Mouse (Mus musculus) lung, embryonic 16.5 days (tissue): ENCODE data around the gene Kif28. TPM values are rescaled to one million over a fixed set of nuclear protein-coding genes. Genes with fewer than 3 reads are reported as not detected.

Source experiments
- polyA plus RNA-seq: library from polyadenylated mRNA; unstranded; fragments of >200 nt; fragmentation: Nextera tagmentation; extraction: Ambion mirVana; gene quantifications from 2 replicates; pipeline ENCODE4 v1.2.1, GENCODE M21; 2015

Kif28 gene
- polyA plus RNA-seq, 1 experiment from 2014 or later = not detected

Other genes starting within 250 kb of the Kif28 start
- gene Smyd3, start 227.2 kb downstream of the Kif28 start, polyA plus RNA-seq = 16.8 and 19.1 TPM in 2 replicates
- gene Tfb2m, start 199.0 kb downstream of the Kif28 start, polyA plus RNA-seq = 32.0 and 33.6 TPM in 2 replicates
- 18.0 and 18.9 TPM in 2 replicates for gene Cnst, start 198.9 kb downstream of the Kif28 start, polyA plus RNA-seq
- 74.5 and 76.7 TPM in 2 replicates for gene Sccpdh, start 77.1 kb downstream of the Kif28 start, polyA plus RNA-seq
- gene Gm10518, start 58.1 kb upstream of the Kif28 start, polyA plus RNA-seq = not detected in 2 replicates
- 17.7 and 19.6 TPM in 2 replicates for gene Ahctf1, start 58.4 kb upstream of the Kif28 start, polyA plus RNA-seq
- gene Cdc42bpa, start 215.2 kb upstream of the Kif28 start, polyA plus RNA-seq = 13.6 and 13.7 TPM in 2 replicates